Mouse (Mus musculus) left cerebral cortex, adult 8-10 months (tissue): ENCODE results near the gene Pmf1. TPM values are rescaled to one million over a fixed set of nuclear protein-coding genes. Genes with fewer than 3 reads are reported as not detected.

Experiments
- DNase-seq, 2 experiments: peaks; one replicate each; pipeline ENCODE4 v3.0.0; 2022; ENCODE audit warnings: low spot score in 2 of 2
- total RNA-seq, 4 experiments: library from RNA; stranded (reverse); gene quantifications; 2 replicates each; pipeline ENCODE4 v1.2.4; 2022

Pmf1 gene
- total RNA-seq, result 1 to 10 TPM; 7.4 to 9.2 (median 7.8) TPM

DNA sequence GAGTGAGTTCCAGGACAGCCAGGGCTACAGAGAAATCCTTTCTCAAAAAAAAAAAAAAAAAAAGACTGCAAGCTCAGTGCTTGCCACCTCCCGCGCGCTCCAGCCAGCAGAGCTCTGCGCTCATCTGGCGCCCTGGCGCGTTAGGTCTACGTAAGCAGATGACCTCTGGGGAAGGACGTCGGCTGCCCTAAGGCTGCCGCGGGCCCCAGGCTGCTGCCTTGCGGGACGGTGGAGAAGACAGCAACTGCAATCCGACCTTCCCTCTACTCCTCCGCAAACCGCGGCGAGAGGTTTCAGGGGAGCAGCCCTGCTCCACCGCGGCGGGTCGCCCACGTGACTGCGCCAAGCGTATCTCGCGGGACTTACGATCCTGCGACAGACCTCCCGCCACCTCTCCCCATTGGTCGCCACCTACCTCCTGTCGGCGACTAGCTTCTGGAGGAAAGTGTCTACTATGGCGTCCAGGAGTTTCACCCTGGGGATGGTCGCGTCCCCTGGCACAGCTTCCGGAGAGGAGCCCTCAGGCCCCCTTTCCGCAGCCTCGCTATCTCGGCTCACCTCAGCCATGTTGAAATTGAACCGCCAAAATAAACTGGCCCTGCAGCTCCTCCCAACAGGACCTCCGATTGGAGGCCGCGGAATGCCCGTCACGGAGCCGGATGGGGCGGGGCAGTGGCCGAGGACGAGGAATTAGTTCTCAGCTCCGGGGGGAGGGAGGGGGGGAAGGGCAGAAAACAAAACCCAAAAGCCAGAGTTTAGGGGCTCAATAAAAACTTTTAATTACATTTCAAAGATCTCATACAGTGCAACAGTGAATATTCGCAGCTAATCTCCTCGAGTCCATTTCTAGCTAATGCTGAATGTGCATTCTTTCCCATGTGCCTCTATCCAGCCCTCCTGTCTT is at the start of gene Pmf1:
Gene Pmf1, minus strand, starts transcription at position 591 of the 904 bp plus-strand sequence.
- DNase-seq, result peak; percentile 86 to 90

DNA sequence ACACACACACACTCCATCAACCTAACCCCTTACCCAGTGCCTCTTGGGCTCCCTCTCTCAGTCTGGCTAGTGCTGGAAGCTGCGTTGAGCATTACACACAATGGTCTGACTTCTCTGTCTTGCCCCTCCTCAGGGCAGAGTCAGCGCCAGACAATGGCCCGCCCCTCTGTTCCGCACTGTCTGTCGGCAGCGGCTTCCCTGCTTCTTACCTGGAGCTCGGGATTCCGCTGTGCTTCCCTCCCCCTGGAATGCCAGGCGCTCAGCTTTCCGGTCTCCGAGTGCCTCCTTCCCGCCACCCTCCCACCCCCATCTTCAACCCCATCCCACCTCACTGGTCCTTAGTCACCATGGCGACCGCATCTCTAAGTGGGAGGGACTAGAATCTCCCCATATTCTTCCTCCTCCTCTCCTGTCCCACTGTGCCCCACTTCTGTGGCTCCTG is 48.7 kb upstream of the Pmf1 start:
- DNase-seq, result peak in 1 of 2 experiments; percentile 61

DNA sequence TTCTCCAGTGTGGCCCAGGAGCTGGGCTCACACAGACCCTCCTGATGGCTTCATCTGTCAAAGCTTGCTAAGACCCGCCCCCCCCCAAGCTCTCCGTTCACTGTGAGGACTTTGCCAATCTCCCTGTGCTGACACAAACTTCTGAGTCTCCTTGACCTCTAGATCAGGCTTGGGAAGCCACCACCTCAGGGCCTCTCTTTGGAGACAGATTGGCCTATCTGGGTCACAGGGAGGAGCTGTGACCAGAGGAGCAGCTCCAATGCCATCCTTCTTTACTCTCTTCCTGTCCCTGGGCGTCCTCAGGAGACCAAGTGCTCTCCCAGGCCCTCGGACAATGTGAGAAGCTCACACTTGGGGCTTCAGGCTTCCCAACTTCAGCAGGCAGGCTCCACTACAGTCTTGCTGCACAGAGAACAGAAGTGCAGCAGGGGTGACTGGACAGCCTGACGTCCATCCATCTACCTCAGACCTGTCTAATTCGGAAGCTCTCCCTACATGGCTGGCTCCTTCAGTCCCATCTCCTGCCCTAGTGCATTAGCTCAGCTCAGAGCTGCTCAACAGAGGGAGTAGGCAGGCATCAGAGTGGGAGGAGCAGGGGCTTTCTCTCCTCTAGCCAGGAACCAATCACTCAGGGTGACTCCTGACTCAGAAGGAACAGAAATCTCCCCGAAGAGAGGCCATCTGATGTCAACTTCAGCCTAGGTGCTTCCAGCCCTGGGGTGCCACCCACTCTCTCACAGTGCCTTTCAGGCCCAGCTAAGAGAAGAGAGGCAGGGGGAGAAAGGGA is 46.8 kb upstream of the Pmf1 start:
- DNase-seq, result no peak

GRCm38 (mm10) chr3:88456313-88456712 is 46.2 kb upstream of the Pmf1 start:
- no peak for DNase-seq

- DNase-seq, result no peak
These were observed 45.6 kb upstream of the Pmf1 start for GRCm38 (mm10) chr3:88455588-88456264.

- no peak for DNase-seq
These were observed 44.8 kb upstream of the Pmf1 start for GRCm38 (mm10) chr3:88454762-88455587.

DNA sequence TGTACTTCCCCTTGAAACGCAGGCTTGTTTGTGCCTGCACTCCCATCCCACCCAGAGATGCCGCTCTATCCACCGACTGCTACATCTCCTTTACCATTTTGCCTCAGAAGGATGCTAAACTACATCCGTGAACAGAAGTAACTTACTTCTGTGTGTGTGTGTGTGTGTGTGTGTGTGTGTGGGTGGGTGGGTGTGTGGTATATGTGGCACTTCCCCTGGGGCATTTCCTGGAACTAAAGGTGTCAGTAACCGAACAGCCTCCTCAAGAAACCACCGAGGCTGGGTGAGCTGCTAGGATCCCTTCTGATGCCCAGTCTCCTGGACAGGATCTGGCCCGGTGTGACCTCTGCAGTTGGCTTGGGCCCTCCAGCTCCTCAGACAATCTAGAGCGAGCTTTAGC is 43.9 kb upstream of the Pmf1 start:
- no peak for DNase-seq

- DNase-seq, result no peak
These were observed 43.2 kb upstream of the Pmf1 start for GRCm38 (mm10) chr3:88453369-88453768.

GRCm38 (mm10) chr3:88452716-88453115 is 42.6 kb upstream of the Pmf1 start:
- no peak for DNase-seq

- DNase-seq, result no peak
These were observed 42.1 kb upstream of the Pmf1 start for GRCm38 (mm10) chr3:88452246-88452645.

DNA sequence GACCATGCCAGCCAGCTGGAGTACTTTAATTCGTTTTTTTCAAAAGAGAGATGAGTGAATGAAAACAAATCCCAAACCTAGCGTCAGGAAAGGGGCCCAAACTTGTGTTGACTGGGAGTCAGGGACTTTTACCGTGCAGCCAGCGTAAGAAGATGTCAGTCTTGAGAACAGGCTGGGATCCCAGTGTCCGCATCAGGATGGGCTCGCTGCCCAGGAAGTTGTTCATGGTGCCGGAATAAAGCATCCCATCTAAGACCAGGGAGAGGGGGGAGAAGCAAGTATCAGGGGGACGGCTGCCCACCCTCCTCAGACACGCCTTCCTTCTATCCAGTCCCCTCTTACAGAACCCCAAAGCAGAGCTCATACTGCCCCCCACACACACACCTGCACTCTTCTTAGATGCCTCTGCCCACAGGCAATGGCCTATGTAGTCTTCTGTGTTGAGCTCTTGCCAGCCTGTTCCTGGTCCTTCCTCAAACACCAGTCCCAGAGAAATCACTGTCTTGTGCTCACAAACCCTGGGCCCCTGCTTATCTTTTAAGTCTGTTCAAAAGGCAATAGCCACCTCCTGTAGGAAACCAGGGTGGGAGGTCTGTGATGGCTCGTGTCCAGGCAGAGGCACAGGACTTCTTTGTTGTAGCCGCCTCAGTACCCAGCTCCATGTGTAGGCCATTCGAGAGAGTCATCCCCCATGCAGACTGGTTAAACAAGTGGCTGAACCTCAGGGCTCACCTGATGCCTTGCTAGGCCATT is 40.4 kb upstream of the Pmf1 start:
- DNase-seq, result no peak

- DNase-seq, result no peak
These were observed 39.4 kb upstream of the Pmf1 start for GRCm38 (mm10) chr3:88449395-88450023.

GRCm38 (mm10) chr3:88448443-88448842 is 38.3 kb upstream of the Pmf1 start:
- DNase-seq, result no peak

DNA sequence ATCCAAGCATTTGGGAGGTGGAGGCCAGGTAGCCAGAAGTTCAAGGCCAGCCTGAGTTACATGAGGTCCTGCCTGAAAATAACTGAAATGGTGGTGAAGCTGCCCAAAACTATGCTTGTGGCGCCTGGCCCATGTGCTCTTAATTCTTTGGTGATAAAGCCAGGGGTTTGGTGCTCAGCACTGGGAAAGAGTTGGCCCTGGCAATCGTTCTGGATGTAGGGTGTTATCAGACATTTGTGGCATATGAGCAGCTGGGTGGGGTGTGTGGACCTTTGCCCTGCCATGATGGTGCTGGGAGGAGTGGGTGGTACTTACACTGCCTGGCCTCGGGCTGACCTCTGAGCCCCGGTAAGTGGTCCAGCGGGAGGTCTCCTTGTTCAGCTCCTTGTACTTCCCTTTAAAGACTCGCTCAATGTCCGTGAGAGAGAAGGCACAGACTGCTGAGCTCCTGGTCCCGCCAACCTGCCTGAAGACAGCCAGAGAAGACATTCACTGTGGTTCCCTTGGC is 37.6 kb upstream of the Pmf1 start:
- DNase-seq, result no peak

GRCm38 (mm10) chr3:88446471-88447123 is 36.5 kb upstream of the Pmf1 start:
- no peak for DNase-seq

DNA sequence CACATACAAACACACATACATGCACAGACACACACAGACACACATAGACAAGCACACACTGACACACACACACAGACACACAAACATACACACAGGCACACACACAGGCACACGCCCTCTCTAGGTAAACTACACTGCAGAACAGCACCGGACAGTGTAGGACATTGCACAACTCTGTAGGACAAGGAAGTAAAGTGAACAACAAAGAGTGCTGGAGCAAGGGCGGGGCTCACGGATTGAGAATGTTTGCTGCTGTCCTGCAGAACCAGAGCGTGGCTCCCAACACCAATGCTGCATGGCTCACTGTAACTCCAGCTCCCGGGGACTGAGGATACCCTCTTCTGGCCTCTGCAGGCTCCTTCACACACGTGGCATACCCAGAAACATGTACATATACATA is 32.8 kb upstream of the Pmf1 start:
- DNase-seq, result no peak

DNA sequence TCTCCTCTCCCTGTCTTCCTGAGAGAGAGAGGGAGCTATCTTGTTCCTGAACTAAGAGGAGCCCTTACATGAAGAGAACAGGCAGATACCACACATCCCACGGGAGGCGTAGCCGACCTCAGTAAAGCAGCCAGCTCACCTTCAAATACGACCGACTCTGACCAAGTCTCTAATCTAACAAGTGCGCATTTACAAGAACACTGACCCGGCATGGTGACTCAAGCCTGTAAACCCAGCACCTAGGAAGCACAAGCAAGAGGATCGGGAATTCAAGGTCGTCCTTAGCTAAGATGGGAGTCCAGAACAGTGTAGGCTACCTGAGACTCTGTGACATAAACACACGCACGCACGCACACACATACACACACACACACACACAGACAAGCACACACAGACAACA is 32.4 kb upstream of the Pmf1 start:
- no peak for DNase-seq

DNA sequence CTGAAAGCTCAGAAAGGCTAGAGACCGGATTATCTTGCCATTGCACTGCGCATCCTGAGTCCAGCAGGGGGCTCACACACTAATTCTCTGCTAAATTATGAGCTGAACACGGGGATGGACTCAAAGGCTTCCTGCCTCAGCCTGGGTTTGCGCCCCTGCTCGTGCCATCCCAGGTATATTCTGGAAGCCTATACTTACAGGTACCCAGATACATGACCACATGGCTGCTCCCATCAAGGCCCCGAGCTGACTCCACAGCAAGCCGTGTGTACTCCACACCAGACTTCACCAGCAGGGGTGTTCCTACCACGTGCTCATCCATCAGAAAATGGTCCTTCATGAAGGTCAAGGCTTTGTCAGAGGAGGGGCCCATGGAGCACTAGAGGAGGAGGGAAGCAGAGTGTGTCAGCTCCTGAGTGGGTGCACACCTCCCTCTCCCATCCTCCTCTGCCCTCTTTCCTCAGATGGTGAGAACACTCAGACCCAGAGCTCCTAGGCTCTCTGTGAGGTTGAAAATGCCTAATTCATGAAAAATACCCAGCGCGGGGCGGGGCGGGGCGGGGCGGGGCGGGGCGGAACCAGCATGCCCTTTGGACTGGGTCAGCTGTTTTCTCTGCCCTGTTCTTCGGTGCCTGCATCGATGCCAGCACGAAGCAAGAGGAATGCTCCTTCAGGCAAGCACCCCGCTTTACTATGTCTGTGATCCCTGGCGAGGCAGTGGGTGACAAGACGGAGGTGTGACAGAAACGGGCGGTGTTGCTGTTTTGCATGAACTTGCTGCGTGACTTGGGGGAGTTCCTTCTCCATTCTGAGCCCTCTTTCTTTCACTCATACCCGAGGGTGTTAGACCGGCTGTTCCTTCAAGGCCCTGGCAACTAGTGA is 30.6 kb upstream of the Pmf1 start:
- peak in 1 of 2 experiments; percentile 63 for DNase-seq
